Mouse (Mus musculus) heart, embryonic 16.5 days (tissue): ENCODE data around the gene Agmat. TPM values are rescaled to one million over a fixed set of nuclear protein-coding genes. Genes with fewer than 3 reads are reported as not detected.

Experiments
- ATAC-seq: fragments of 200-750 bp; cut with Nextera tagmentation; replicated peaks from 2 replicates; pipeline ENCODE4 v1.8.0; 2017; ENCODE audit warnings: moderate number of reproducible peaks; ENCODE audit not compliant: insufficient read depth, low FRiP score; ENCODE audit errors: extremely low read depth
- H3K27ac ChIP-seq: fragments of 300-500 bp; sonication (generic); 2 replicates; pipeline ENCODE4 v1.5.1; 2014; ENCODE audit warnings: mild to moderate bottlenecking, low read length, control low read depth, moderate library complexity
- H3K27me3 ChIP-seq: fragments of 300-500 bp; sonication (generic); 2 replicates; pipeline ENCODE4 v1.6.1; 2014; ENCODE audit warnings: low read length, mixed read lengths; ENCODE audit not compliant: control insufficient read depth, insufficient read depth
- H3K36me3 ChIP-seq: fragments of 300-500 bp; sonication (generic); 2 replicates; pipeline ENCODE4 v1.6.1; 2014; ENCODE audit not compliant: control insufficient read depth, insufficient read depth
- H3K4me1 ChIP-seq: fragments of 300-500 bp; sonication (generic); 2 replicates; pipeline ENCODE4 v1.6.1; 2014; ENCODE audit warnings: low read length, mixed read lengths; ENCODE audit not compliant: control insufficient read depth, insufficient read depth
- H3K4me2 ChIP-seq: fragments of 300-500 bp; sonication (generic); 2 replicates; pipeline ENCODE4 v1.6.1; 2014; ENCODE audit warnings: low read depth, mild to moderate bottlenecking, control low read depth, low read length
- H3K4me3 ChIP-seq: fragments of 300-500 bp; sonication (generic); 2 replicates; pipeline ENCODE4 v1.5.1; 2014; ENCODE audit warnings: mild to moderate bottlenecking, control low read depth, low read length
- H3K9ac ChIP-seq: fragments of 300-500 bp; sonication (generic); 2 replicates; pipeline ENCODE4 v1.6.1; 2014; ENCODE audit warnings: low read length, control low read depth
- H3K9me3 ChIP-seq: fragments of 300-500 bp; sonication (generic); replicated peaks from 2 replicates; pipeline ENCODE4 v1.6.1; 2016; ENCODE audit warnings: low read length; ENCODE audit not compliant: control insufficient read depth
- WGBS: fragments of 180-500 bp; shearing (Covaris S2); extraction: QIAGEN DNeasy Blood & Tissue Kit; methylation state at CpG from one replicate; pipeline ENCODE4 v1.1.7; 2014; 5-methylcytosine and 5-hydroxymethylcytosine counted together
- polyA plus RNA-seq: library from polyadenylated mRNA; unstranded; fragments of >200 nt; fragmentation: Nextera tagmentation; extraction: Ambion mirVana; gene quantifications from 2 replicates; pipeline ENCODE4 v1.2.1, GENCODE M21; 2015

Agmat gene
- polyA plus RNA-seq, 1 experiment from 2014 or later = 0.71 TPM

GRCm38 (mm10) chr4:141781201-141781985, 34.9 kb downstream of the Agmat start:
- ATAC-seq = no peak
- no peak overlapping the region for H3K4me2 ChIP-seq
- no peaks in the 10 kb centered on the region for H3K27me3 ChIP-seq
- peaks cover 38% of the 10 kb centered on the region for H3K36me3 ChIP-seq
- no peaks in the 10 kb centered on the region for H3K9me3 ChIP-seq
- WGBS = 94% methylated on average over 8 of the region's 8 CpGs
- H3K9ac ChIP-seq = no peak overlapping the region
- no peak overlapping the region for H3K27ac ChIP-seq
- H3K4me1 ChIP-seq = no peaks in the 10 kb centered on the region
- H3K4me3 ChIP-seq = no peak overlapping the region

- no peaks in the 10 kb centered on the region for H3K27me3 ChIP-seq
- no peaks in the 10 kb centered on the region for H3K9me3 ChIP-seq
- peaks cover 4% of the 10 kb centered on the region for H3K4me1 ChIP-seq
- no peak for ATAC-seq
- no peak overlapping the region for H3K4me2 ChIP-seq
- no peak overlapping the region for H3K27ac ChIP-seq
- H3K4me3 ChIP-seq = no peak overlapping the region
- H3K9ac ChIP-seq = no peak overlapping the region
- WGBS = 79% methylated on average over 5 of the region's 5 CpGs
- peaks cover 40% of the 10 kb centered on the region for H3K36me3 ChIP-seq
Measured at GRCm38 (mm10) chr4:141784835-141785234, 38.4 kb downstream of the Agmat start.

GRCm38 (mm10) chr4:141786141-141786540, 39.7 kb downstream of the Agmat start:
- no peaks in the 10 kb centered on the region for H3K9me3 ChIP-seq
- H3K27me3 ChIP-seq = no peaks in the 10 kb centered on the region
- H3K4me1 ChIP-seq = peaks cover 6% of the 10 kb centered on the region
- no peak overlapping the region for H3K9ac ChIP-seq
- H3K4me3 ChIP-seq = no peak overlapping the region
- WGBS = 91% methylated on average over 13 of the region's 13 CpGs
- H3K36me3 ChIP-seq = peaks cover 31% of the 10 kb centered on the region
- H3K4me2 ChIP-seq = no peak overlapping the region
- no peak for ATAC-seq
- no peak overlapping the region for H3K27ac ChIP-seq

GRCm38 (mm10) chr4:141787046-141787445, 40.6 kb downstream of the Agmat start:
- no peak for ATAC-seq
- Histone ChIP-seq H3K4me3 (no peak overlapping the region), H3K9ac (no peak overlapping the region), H3K9me3 (no peaks in the 10 kb centered on the region), H3K4me1 (peaks cover 6% of the 10 kb centered on the region), H3K36me3 (peaks cover 22% of the 10 kb centered on the region), H3K27me3 (no peaks in the 10 kb centered on the region), H3K4me2 (no peak overlapping the region), H3K27ac (no peak overlapping the region)
- WGBS = 73% methylated on average over 6 of the region's 6 CpGs

- H3K4me1 ChIP-seq = peaks cover 6% of the 10 kb centered on the region
- no peak overlapping the region for H3K4me2 ChIP-seq
- no peak overlapping the region for H3K4me3 ChIP-seq
- H3K9me3 ChIP-seq = no peaks in the 10 kb centered on the region
- no peaks in the 10 kb centered on the region for H3K27me3 ChIP-seq
- H3K36me3 ChIP-seq = peaks cover 18% of the 10 kb centered on the region
- 90% methylated on average over 7 of the region's 7 CpGs for WGBS
- no peak overlapping the region for H3K27ac ChIP-seq
- no peak overlapping the region for H3K9ac ChIP-seq
- no peak for ATAC-seq
Measured at GRCm38 (mm10) chr4:141787462-141787861, 41.0 kb downstream of the Agmat start.

- Histone ChIP-seq H3K27ac (peak overlapping the region; percentile 87), H3K36me3 (peaks cover 7% of the 10 kb centered on the region), H3K4me2 (peak overlapping the region; percentile 90), H3K4me1 (peaks cover 14% of the 10 kb centered on the region), H3K4me3 (peak overlapping the region; percentile 97), H3K9me3 (no peaks in the 10 kb centered on the region), H3K9ac (peak overlapping the region; percentile 97), H3K27me3 (no peaks in the 10 kb centered on the region)
- no peak for ATAC-seq
- WGBS = 34% methylated on average over 3 of the region's 3 CpGs
Measured at GRCm38 (mm10) chr4:141789564-141790218, 43.2 kb downstream of the Agmat start.

GRCm38 (mm10) chr4:141790524-141790990, 44.1 kb downstream of the Agmat start, which contains the start of gene Dnajc16:
Gene Dnajc16, minus strand, starts transcription at chr4:141790931.
- H3K4me3 ChIP-seq = peak within 1 kb of the TSS; percentile 97
- WGBS = under 1% methylated on average over 42 of the region's 42 CpGs
- peak within 1 kb of the TSS; percentile 87 for H3K27ac ChIP-seq
- ATAC-seq = peak; percentile 86
- peaks cover 5% of the 10 kb centered on the region; the same call in 1 of the 2 replicates for H3K36me3 ChIP-seq
- H3K27me3 ChIP-seq = no peaks in the 10 kb centered on the region
- peaks cover 20% of the 10 kb centered on the region for H3K4me1 ChIP-seq
- H3K9ac ChIP-seq = peak within 1 kb of the TSS; percentile 97
- no peaks in the 10 kb centered on the region for H3K9me3 ChIP-seq
- H3K4me2 ChIP-seq = peak within 1 kb of the TSS; percentile 90

GRCm38 (mm10) chr4:141791486-141791885, 45.0 kb downstream of the Agmat start:
- Histone ChIP-seq H3K4me1 (peaks cover 20% of the 10 kb centered on the region), H3K9me3 (no peaks in the 10 kb centered on the region), H3K36me3 (peaks cover 5% of the 10 kb centered on the region), H3K9ac (no peak overlapping the region), H3K27me3 (no peaks in the 10 kb centered on the region), H3K27ac (no peak overlapping the region), H3K4me3 (no peak overlapping the region), H3K4me2 (no peak overlapping the region; the same call in 1 of the 2 replicates)
- ATAC-seq = no peak
- WGBS = 86% methylated on average over 7 of the region's 7 CpGs

- WGBS = 80% methylated on average over 8 of the region's 8 CpGs
- Histone ChIP-seq H3K36me3 (peaks cover 8% of the 10 kb centered on the region), H3K27ac (no peak overlapping the region), H3K9ac (no peak overlapping the region), H3K4me2 (no peak overlapping the region), H3K4me1 (peaks cover 20% of the 10 kb centered on the region), H3K4me3 (no peak overlapping the region), H3K9me3 (no peaks in the 10 kb centered on the region), H3K27me3 (no peaks in the 10 kb centered on the region)
- ATAC-seq = no peak
Measured at GRCm38 (mm10) chr4:141791951-141792350, 45.5 kb downstream of the Agmat start.
